Mouse (Mus musculus) bone marrow, adult 2 months (tissue): ENCODE results near the gene Als2cl. TPM values are rescaled to one million over a fixed set of nuclear protein-coding genes. Genes with fewer than 3 reads are reported as not detected.

Experiments used
- H3K27ac ChIP-seq: fragments of 200-500 bp; 2 replicates; pipeline ENCODE4 v1.5.1; 2012; ENCODE audit warnings: low read depth, mild to moderate bottlenecking, control low read depth, inconsistent platforms, low read length; ENCODE audit not compliant: control insufficient read depth, poor library complexity, insufficient read depth
- H3K4me1 ChIP-seq: fragments of 200-500 bp; 2 replicates; pipeline ENCODE4 v1.6.1; 2011; ENCODE audit warnings: low read length; ENCODE audit not compliant: control insufficient read depth, insufficient read depth
- H3K4me3 ChIP-seq: fragments of 200-500 bp; replicated peaks from 2 replicates; pipeline ENCODE3; 2011; ENCODE audit warnings: mild to moderate bottlenecking, low read depth, low read length, control low read depth; ENCODE audit not compliant: control insufficient read depth
- CTCF ChIP-seq: fragments of 200-500 bp; IDR thresholded peaks from 2 replicates; pipeline ENCODE4 v1.5.1; 2011; ENCODE audit warnings: low read length, control low read depth; ENCODE audit not compliant: control insufficient read depth, insufficient read depth
- POLR2A ChIP-seq: fragments of 200-500 bp; IDR thresholded peaks from 2 replicates; pipeline ENCODE4 v1.6.1; 2011; ENCODE audit warnings: low read depth, mild to moderate bottlenecking, control low read depth, low read length, borderline replicate concordance; ENCODE audit not compliant: control insufficient read depth
- WGBS: fragments of 180-500 bp; shearing (Covaris S2); methylation state at CpG from one replicate; pipeline ENCODE4 v1.1.7; 2018; 5-methylcytosine and 5-hydroxymethylcytosine counted together
- polyA plus RNA-seq: library from polyadenylated mRNA; stranded (reverse); fragments of >200 nt; gene quantifications from 2 replicates; pipeline ENCODE4 v1.2.4, GENCODE M21; 2011; ENCODE audit warnings: low replicate concordance; ENCODE audit not compliant: missing spikeins, insufficient read depth, insufficient read length

The Als2cl gene
- polyA plus RNA-seq, 1 experiment, result 8.5 TPM

DNA sequence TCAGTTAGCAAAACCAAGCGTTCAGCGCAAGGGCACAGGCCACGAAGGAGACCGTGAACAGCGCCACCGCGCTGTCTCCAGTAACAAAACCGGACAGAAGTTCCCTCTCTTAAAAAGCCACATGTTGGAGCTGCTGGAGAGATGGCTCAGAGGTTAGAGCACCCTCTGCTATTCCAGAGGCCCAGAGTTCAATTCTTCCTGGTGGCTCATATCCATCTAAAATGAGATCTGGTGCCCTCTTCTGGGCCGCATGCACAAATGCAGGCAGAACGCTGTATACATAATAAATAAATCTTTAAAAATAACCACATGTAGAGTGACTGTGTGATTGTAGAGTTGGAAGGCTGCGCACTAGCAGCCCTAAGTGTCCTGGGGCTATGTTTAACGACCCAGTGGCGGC lies 64.6 kb downstream of the Als2cl start:
- Histone ChIP-seq H3K4me1 (no peaks in the 10 kb centered on the region), H3K4me3 (no peak overlapping the region), H3K27ac (no peak overlapping the region)
- WGBS, result 48% methylated on average over 13 of the region's 13 CpGs
- TF ChIP-seq CTCF, result no peak
- no peak for TF ChIP-seq POLR2A

DNA sequence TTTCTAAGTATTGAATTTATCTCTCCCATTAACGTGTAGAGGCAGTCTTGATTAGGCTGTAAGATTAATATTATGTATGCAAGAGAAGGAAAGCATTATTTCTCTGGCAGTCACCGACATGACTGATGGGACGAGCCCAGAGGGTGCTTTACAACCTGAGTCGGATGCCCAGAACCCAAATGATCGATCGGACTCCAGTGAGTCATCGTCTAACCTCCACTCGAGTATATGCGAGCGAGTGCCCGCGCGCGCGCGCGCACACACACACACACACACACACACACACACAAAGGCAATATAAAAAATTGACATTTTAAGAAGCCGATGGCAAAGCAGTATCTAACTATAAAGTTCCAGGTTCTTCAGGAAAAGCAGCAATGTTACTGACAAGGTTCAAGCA lies 65.7 kb downstream of the Als2cl start:
- no peak for TF ChIP-seq CTCF
- TF ChIP-seq POLR2A, result no peak
- Histone ChIP-seq H3K27ac (no peak overlapping the region), H3K4me3 (no peak overlapping the region), H3K4me1 (no peaks in the 10 kb centered on the region)
- WGBS, result 29% methylated on average over 18 of the region's 18 CpGs

DNA sequence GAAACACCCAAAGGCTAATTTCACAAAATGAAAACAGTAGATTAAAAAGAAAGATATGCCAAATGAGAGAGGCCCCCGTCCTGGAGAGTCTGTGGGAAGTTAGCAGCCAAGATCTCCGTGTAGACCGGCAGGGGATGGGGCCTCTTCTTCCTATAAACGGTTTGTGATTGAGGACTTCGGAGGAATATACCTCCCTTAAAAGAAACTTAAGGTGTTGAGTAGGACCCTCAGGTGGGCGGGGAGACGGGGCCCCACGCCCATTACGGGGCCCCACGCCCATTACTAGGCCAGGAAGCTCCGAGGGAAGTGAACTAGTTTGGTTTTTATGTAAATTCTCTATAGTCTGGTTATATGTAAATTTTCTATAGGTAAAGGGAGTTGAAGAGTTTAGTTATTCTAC lies 66.3 kb downstream of the Als2cl start, which contains the start of gene Tdgf1:
Gene Tdgf1, minus strand, starts transcription at position 233 of the 400 bp plus-strand sequence.
- no peak within 1 kb of the TSS for H3K4me3 ChIP-seq
- TF ChIP-seq POLR2A (no peak), CTCF (no peak)
- no peak within 1 kb of the TSS for H3K27ac ChIP-seq
- WGBS, result 18% methylated on average over 11 of the region's 11 CpGs
- H3K4me1 ChIP-seq, result no peaks in the 10 kb centered on the region; the same call in 1 of the 2 replicates

DNA sequence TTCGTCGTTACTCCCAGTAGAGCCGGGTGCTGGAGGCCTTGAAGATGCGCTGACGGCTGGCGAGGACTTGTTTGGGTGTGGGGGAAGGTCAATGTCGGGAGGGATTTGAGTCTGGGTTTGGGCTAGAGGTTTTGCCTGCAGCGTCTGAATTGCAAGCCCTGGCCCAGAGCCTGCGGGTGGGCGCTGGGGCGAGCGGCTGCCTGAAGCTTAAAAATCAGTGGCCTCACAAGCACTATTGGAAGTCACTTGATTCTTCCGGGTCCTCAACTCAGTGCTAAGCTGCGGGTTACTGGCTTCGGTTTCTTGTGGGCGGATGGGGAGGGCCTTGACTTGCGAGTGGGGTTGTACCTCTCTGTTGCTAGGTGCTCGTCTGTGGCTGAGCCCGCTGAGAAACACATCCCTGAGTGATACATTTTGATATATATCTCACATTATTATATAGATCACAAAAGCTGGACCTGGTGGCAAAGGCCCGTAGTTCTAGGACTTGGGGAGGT lies 66.9 kb downstream of the Als2cl start:
- no peak overlapping the region for H3K27ac ChIP-seq
- TF ChIP-seq CTCF (no peak), POLR2A (no peak)
- H3K4me3 ChIP-seq, result no peak overlapping the region
- WGBS, result 32% methylated on average over 20 of the region's 20 CpGs
- H3K4me1 ChIP-seq, result no peaks in the 10 kb centered on the region; the same call in 1 of the 2 replicates

DNA sequence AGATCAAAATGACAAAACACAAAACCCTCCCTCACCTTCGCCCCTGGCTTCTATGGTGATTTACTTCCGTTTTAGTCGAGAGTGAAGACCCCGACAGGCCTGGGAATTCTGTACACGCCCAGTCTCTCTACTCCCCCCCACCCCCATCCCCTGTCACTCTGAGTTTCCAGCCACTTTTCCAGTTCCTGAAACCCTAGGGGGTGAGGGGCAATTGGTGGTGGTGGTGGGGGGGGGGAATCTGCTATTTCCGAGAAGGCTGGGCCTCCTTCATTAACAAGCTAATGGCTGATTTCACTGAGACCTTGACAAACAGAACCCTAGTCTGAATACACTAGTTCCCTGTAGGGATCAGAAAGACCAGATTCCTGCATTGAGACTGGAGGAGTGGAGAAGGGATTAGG lies 67.6 kb downstream of the Als2cl start:
- 73% methylated on average over 6 of the region's 6 CpGs for WGBS
- TF ChIP-seq CTCF, result no peak
- no peak for TF ChIP-seq POLR2A
- no peak overlapping the region for H3K27ac ChIP-seq
- no peak overlapping the region for H3K4me3 ChIP-seq
- peaks cover 2% of the 10 kb centered on the region; the same call in 1 of the 2 replicates for H3K4me1 ChIP-seq

DNA sequence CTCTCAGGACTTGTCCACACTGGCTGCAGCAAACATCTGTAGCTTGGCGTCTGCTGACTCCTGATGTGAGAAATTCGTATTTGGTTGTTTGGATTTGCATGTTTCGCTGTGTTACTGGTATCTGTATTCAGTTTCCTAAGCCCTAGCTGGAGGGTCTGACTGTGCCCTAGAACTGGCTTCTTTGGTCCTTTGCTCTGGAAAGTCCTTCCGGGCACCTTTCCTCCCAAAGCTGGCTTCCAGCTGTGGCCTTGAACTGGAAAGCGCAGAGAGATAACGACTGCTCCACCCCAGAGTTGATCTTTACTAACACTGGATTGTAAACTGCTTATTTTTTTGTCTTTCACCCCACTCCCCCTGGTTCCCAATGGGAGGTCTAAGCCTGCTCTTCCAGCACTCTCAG lies 68.2 kb downstream of the Als2cl start:
- 90% methylated on average over 6 of the region's 6 CpGs for WGBS
- Histone ChIP-seq H3K4me3 (no peak overlapping the region), H3K27ac (no peak overlapping the region), H3K4me1 (peaks cover 3% of the 10 kb centered on the region; the same call in 1 of the 2 replicates)
- TF ChIP-seq CTCF, result no peak
- TF ChIP-seq POLR2A, result no peak

DNA sequence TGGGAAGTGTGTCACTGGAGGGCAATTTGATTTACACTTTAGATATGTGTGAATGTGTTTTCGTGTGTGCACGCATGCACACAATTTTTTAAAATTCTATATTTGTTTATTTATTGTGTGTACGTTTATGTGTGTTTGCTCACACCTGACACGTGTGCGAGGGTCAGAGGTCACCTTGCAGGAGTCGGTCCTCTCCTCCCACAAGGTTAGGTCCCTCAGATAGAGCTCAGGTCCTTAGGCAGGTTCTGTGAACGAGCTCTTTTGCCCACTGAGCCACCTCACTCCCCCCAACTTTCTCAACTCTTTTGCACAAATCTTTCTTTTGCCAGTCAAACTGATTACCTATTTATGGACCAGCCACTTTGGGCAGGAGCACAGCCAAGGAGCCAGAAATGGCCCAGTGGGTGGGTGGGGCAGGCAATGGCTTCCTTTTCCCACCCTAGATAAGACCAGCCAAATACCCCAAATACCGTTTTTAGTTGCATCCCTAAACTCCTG lies 69.2 kb downstream of the Als2cl start:
- Histone ChIP-seq H3K27ac (no peak overlapping the region), H3K4me3 (no peak overlapping the region), H3K4me1 (peaks cover 3% of the 10 kb centered on the region; the same call in 1 of the 2 replicates)
- TF ChIP-seq POLR2A (no peak), CTCF (no peak)
- WGBS, result 72% methylated on average over 8 of the region's 8 CpGs

DNA sequence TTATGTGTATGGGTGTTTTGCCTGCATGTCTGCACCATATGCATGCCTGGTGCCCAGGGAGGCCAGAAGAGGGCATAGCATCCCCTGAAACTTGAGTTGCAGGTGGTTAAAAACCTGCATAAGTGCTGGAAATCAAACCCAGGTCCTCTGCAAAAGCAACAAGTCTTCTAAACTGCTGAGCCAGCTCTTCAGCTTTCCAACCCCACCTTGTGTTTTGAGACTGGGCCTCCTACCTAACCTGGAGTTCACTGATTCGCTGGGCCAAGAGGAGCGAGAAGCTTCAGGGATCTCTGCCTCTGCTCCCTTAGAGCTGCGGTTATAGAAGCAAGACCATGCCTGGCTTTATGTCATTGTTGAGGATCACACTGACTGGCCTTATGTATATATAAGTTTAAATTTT lies 70.4 kb downstream of the Als2cl start:
- 89% methylated on average over 3 of the region's 3 CpGs for WGBS
- H3K4me1 ChIP-seq, result peaks cover 3% of the 10 kb centered on the region; the same call in 1 of the 2 replicates
- H3K4me3 ChIP-seq, result no peak overlapping the region
- TF ChIP-seq POLR2A, result no peak
- no peak for TF ChIP-seq CTCF
- no peak overlapping the region for H3K27ac ChIP-seq

Other genes with a start within 250 kb of the Als2cl start
- 46.2 and 119 TPM in 2 replicates for gene Nbeal2, start 225.7 kb upstream of the Als2cl start, polyA plus RNA-seq
- gene Ccdc12, start 223.4 kb upstream of the Als2cl start, polyA plus RNA-seq, result 90.8 and 168 TPM in 2 replicates
- 2.2 and 4.2 TPM in 2 replicates for gene Myl3, start 138.0 kb upstream of the Als2cl start, polyA plus RNA-seq
- gene Pth1r, start 132.7 kb upstream of the Als2cl start, polyA plus RNA-seq, result 9.1 and 10.1 TPM in 2 replicates
- not detected in 2 replicates for gene Prss42, start 81.7 kb upstream of the Als2cl start, polyA plus RNA-seq
- not detected in 2 replicates for gene Prss44, start 65.9 kb upstream of the Als2cl start, polyA plus RNA-seq
- not detected in 2 replicates for gene Prss43, start 53.2 kb upstream of the Als2cl start, polyA plus RNA-seq
- gene Prss45, start 45.3 kb upstream of the Als2cl start, polyA plus RNA-seq, result not detected in 2 replicates
- not detected in 2 replicates for gene Prss46, start 35.4 kb upstream of the Als2cl start, polyA plus RNA-seq
- 5.1 and 6.9 TPM in 2 replicates for gene Prss50, start 21.9 kb upstream of the Als2cl start, polyA plus RNA-seq
- 0.81 and 1.2 TPM in 2 replicates for gene Tmie, start 243 bp downstream of the Als2cl start, polyA plus RNA-seq
- gene Fam240a, start 37.0 kb downstream of the Als2cl start, polyA plus RNA-seq, result not detected in 2 replicates
- 46.1 TPM in 1 of 2 replicates, not detected in the other for gene Tdgf1, start 66.3 kb downstream of the Als2cl start, polyA plus RNA-seq
- gene Lrrc2, start 71.7 kb downstream of the Als2cl start, polyA plus RNA-seq, result 2.5 TPM in 1 of 2 replicates, not detected in the other
- gene Rtp3, start 110.7 kb downstream of the Als2cl start, polyA plus RNA-seq, result 0.75 and 0.93 TPM in 2 replicates
- 633 and 1,953 TPM in 2 replicates for gene Ltf, start 139.4 kb downstream of the Als2cl start, polyA plus RNA-seq
- 9.2 and 10.4 TPM in 2 replicates for gene Ccrl2, start 177.6 kb downstream of the Als2cl start, polyA plus RNA-seq
- 48.1 and 88.3 TPM in 2 replicates for gene Lrrfip2, start 237.7 kb downstream of the Als2cl start, polyA plus RNA-seq